Mouse (Mus musculus): ENCODE measurements around the gene Cers6.

The Cers6 gene

DNA sequence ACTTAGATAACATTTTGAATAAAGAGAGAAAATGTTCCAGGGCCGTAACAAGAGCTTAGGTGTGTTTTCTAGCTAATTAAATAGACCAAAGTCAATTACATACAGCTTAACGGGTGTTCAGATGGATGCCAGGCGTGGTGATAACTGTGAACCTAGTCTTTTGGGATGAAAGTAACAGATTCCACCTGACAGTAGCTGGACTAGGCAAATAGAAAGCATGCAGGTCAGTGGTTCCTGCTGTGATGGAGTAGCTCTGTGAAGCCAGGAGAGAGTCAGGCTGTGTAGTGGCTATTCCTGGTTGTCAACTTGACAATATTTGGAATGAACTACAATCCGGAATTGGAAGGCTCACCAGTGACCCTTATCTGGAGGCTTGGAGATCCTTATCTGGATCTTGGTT is 56.3 kb downstream of the Cers6 start:
- no peak for DNase-seq (ENCODE audit: low spot score)

GRCm38 (mm10) chr2:68924344-68924743 is 63.1 kb downstream of the Cers6 start:
- no peak for DNase-seq (ENCODE audit: low spot score)

DNA sequence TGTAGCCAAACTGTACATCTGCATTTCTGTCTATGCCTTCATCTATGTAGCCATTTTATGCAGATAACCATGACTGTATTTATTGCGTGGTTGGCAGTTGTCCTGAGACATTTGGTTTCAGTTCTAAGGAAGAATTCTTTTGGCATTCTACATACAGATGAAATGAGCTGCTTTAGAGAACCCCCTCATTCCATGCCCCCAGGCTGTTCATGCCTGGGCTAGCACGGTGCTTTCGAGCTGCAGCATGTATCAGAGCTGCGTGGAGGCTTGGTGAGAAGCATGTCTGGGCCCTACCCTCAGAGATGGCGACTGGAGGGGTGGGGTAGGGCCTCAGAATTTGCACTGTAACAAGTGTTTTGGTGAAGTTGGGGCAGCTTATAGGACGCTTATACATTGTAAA is 64.3 kb downstream of the Cers6 start:
- no peak for DNase-seq (ENCODE audit: low spot score)

- DNase-seq (ENCODE audit: low spot score) = no peak
Observed at GRCm38 (mm10) chr2:68926913-68927790, 65.9 kb downstream of the Cers6 start.

DNA sequence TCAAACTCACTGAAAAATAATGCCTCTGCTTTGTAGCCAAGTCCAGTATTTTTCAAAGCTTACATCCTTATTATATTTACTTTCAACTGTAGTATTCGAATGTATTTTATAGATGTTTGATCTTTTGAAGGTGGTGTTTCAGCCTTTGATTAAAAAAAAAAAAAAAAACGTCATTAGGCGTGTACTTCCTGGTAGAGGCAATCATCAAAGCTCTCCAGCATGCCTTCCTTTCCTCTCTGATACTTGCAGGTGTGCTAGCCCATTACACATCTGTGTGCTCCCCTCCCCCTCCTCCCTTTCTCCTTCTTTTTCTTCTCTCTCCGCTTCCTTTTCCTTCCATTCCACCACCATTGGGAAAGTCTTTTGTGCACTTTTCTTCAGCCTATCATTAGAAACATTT is 71.0 kb downstream of the Cers6 start:
- DNase-seq (ENCODE audit: low spot score) = no peak

- DNase-seq (ENCODE audit: low spot score) = no peak
Observed at GRCm38 (mm10) chr2:68932656-68933055, 71.4 kb downstream of the Cers6 start.

DNA sequence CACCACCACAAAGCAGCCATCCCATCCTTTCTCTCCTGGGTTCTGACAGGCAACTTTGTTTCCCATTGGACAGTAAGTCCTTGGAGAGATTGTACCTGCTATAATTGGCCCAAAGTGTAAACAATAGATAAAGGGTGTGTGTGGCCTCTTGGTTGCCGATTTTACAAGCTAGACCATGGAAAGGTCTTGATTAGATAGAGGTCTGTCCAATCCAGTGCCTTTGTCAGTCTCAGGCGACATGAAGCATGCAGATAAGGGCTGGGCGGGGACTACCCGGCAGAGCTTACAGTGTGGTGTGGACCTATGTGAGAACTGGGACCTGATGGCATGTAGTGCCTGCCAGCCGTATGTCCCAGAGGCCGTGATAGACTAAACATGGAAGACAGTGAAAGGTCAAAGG is 73.4 kb downstream of the Cers6 start:
- no peak for DNase-seq (ENCODE audit: low spot score)

DNA sequence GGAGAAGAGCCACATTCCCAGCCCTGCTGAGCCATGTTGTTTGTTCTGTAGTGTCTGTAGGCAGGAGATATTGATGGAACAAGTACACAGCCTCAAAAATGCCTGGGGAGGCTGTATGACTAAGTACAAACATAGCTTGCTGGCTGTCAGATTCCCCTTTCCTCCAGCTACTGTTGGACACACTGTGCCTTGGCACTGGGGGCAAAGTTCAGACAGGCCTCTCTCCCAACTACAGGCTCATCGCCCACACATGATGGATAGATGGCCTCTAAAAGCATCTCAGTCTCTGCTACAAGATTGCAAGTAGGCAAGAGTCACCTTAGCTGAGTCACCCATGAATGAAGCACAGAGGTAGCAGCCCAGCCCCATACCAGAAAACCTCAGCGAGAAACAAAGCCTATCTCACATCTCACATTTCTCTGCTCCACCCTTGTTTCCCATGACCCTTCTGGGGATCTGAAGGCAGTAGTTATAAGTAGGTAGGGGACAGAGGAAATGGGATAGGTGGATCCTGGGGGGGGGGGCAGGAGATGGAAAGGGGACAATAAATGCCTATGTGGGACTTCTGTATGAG is 74.6 kb downstream of the Cers6 start:
- no peak for DNase-seq (ENCODE audit: low spot score)

DNA sequence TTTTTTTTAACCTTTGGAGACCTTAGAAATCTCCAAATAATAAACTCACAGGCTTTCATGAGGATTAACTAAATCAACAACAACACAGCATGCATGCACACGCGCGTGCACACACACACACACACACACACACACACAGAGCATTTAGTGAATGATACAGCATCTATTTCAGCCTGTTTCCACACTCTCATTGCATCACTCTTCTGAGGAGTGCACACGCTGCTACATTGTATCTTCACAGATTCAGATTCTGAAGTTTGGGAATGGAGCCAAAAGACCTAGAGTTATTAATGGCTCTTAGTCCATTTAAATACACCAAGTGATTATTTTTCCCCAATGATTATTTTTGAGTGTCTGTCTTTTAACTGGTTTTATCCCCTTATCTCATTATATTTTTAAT is 75.5 kb downstream of the Cers6 start:
- DNase-seq (ENCODE audit: low spot score) = no peak

GRCm38 (mm10) chr2:68937833-68938232 is 76.6 kb downstream of the Cers6 start:
- DNase-seq (ENCODE audit: low spot score) = no peak

- DNase-seq (ENCODE audit: low spot score) = no peak
Observed at GRCm38 (mm10) chr2:68944898-68945297, 83.7 kb downstream of the Cers6 start.

GRCm38 (mm10) chr2:68945976-68946375 is 84.7 kb downstream of the Cers6 start:
- no peak for DNase-seq (ENCODE audit: low spot score)

- no peak for DNase-seq (ENCODE audit: low spot score)
Observed at GRCm38 (mm10) chr2:68946819-68947218, 85.6 kb downstream of the Cers6 start.

GRCm38 (mm10) chr2:68949137-68949536 is 87.9 kb downstream of the Cers6 start:
- no peak for DNase-seq (ENCODE audit: low spot score)

DNA sequence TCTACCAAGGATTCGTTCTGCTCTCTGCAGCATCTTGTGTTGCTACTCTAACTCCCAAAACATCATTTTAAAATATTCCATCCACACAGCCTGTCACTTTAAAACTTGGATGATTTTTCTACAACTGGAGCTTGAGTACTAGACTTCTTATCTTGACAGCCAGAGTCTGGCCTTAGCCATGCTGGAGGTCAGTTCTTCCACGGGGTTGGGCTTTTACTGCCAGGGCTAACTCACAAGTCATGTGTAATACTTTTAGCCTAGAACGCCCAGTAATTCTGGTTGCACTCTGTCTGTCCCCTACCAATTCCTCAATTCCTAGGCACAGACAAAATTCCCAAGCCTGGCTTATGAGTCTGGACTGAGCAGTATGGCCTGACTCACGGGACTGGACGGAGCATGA is 88.5 kb downstream of the Cers6 start:
- no peak for DNase-seq (ENCODE audit: low spot score)

GRCm38 (mm10) chr2:68951706-68952105 is 90.5 kb downstream of the Cers6 start:
- no peak for DNase-seq (ENCODE audit: low spot score)

DNA sequence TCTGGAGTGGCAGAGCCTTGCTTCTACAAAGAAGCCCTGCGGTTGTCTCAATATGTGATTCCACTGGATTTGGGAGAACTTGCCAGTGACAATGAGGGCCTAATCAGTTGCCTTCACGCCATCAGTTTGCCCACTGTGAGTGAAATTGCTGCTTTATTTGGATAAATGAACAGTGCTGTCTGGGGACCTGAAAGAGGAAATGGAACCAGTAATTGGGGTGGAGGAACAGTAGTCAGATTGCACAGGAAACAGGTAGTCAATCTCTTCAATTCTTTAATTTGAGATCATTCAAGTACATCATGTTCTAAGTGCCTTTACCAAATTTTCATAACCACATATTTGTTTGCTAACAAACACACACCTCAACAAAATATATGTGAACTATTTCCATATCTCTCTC is 92.4 kb downstream of the Cers6 start:
- no peak for DNase-seq (ENCODE audit: low spot score)

DNA sequence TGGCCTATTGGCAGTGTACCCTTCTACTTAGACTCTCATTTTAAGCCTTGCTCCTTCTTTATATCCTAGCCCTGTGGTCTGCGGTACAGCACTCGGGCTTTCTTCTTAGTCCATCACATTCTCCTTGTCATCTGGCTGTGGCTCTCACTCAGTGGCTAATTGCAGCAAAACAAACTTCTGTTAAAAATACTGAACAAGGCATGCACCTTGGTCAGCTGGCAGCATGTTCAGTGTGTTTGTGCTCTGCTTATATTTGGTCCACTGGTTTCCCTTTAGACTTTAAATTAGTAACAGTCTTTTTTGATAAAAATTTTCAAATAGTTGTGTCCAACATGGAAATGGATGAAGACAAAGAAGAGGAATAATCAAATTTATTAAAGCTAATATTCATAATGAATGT is 94.3 kb downstream of the Cers6 start:
- DNase-seq (ENCODE audit: low spot score) = no peak

DNA sequence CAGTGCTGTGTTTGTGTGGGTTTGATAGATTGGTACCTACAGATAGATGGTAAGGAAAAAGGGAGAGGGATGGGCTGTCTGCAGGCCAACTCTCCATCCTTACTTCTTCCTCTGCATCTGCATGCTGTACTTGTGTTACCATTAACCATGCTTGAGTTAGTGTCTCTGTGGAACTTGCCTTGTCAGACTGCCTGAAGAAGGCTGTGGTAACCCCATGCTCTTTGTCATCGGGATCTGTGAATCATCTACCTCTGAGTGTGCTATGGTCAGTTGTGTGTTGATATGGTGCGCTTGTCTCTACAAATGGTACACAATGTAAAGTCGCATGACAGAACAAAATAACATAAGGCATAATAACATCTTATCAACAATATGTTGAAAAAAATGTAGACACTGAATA is 94.9 kb downstream of the Cers6 start:
- DNase-seq (ENCODE audit: low spot score) = no peak

GRCm38 (mm10) chr2:68957831-68958230 is 96.6 kb downstream of the Cers6 start:
- no peak for DNase-seq (ENCODE audit: low spot score)

- DNase-seq (ENCODE audit: low spot score) = no peak
Observed at GRCm38 (mm10) chr2:68959573-68959972, 98.3 kb downstream of the Cers6 start.

GRCm38 (mm10) chr2:68960060-68960459 is 98.8 kb downstream of the Cers6 start:
- no peak for DNase-seq (ENCODE audit: low spot score)

DNA sequence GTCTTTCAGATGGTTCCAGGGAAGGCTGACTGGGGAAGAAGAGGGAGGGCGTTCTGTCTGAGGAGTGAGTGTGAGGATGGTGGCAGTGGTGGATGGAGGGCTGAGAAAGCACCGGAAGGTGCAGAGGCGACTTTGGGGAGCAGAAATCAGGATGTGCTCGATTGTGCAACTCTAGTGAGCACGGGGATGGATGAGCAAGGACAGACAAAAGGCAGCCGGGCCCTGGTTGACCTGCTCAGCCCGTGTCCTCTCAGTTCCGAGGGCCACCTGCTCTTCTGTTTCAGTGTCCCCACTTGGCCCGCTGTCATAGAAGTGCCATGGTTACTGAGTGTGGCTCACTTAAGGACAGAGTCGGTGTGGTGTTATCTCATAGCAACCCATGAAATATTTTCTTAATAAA is 99.4 kb downstream of the Cers6 start:
- no peak for DNase-seq (ENCODE audit: low spot score)

DNA sequence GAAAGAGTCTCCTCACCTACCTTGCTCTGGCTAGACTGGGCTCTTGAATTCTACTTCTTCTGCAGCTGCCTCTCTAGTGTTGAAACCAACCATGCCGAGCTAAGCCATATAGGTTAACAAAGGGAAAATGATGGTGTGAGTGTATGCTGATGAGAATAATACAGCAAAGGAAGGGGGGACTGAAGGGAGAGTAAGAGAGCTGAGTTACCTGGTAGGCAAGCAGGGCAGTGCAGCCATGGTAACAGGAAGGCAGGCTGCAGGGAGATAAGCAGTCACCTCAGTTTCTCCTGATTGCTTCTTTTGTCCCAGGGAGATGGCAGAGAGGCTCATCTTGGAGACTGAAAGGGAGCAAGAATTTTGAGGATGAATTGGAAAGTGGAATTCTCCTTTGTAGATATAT is 105.1 kb downstream of the Cers6 start:
- DNase-seq (ENCODE audit: low spot score) = no peak

Data from spleen, adult 12 weeks (tissue).